Mouse (Mus musculus) lung, postnatal 25 days (tissue): ENCODE data around the gene Ubox5.

Source experiments
- DNase-seq: peaks from one replicate; pipeline ENCODE4 v3.0.0; 2022; ENCODE audit warnings: low spot score

Ubox5 gene

GRCm38 (mm10) chr2:130634006-130634738, 4.3 kb upstream of the Ubox5 start:
- DNase-seq, result no peak

DNA sequence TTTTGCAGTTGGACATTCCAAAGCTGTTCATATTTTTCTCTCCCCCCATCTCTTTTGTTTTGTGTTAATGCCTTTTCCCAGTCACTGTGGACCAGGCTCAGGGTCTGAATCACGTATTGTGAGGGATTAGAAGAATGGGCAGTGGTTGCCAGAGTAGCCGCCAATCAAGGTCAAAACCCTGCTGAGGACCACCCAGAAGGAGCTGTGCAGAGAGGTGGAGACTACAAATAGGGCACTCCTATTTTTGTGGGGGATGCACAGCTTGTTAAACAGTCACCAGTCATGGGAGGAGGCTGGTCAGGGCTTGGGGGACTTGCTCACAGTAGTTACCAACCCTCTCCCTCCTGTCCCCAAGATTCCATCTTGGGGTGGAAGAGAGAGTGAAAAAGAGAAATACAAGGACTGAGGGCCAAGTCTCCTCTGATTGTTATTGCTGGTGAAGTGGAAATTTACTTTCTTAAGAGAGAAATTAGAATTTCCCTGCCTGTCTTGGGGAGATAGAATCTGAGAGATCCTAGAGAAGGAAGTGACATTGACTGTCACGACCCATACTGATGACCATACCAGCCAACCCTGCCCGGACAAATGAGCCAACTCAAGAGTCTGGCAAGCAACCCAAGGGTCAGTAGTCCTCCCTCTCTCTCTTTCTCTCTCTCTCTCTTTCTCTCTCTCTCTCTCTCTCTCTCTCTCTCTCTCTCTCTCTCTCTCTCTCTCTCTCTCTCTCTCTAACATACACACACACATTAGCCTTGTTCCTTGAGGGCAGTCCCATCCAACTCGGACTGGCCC, 3.2 kb upstream of the Ubox5 start:
- DNase-seq, result no peak

- no peak for DNase-seq
Observed at GRCm38 (mm10) chr2:130632416-130632815, 2.6 kb upstream of the Ubox5 start.

DNA sequence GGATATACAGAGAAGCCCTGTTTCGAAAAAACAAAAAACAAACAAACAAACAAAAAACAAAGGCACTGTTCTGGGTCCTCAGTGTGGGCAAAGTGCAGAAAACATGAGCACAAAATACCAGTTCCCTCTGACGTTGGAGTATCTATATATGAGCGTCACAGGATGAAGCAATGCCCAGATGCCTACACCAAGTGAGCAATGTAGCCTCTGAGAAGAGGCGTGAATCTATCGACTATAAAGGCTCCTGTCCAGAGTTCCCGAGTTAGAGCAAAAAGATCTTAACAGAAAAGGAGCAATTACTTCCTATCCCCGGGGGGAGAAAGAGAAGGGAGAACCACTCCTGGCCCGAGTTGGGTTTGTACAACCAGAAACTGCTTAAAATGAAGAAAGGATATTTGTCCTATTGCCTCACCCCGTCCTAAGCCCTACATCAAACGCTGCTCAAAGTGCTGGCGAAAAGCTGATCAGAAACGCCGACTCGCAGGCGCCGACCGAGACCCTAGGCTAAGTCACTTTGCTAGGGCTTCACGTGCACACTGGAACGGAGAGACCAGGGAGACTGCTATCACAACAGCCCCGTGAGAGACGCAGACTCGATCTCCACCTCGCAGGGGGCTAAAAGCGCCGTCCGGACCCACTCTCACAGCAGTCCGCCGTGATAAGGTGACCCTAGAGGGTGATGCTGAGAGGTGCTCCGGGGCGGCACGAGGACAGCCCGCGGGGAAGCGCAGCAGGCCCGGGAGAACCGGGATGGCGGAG, 579 bp downstream of the Ubox5 start:
- no peak for DNase-seq

DNA sequence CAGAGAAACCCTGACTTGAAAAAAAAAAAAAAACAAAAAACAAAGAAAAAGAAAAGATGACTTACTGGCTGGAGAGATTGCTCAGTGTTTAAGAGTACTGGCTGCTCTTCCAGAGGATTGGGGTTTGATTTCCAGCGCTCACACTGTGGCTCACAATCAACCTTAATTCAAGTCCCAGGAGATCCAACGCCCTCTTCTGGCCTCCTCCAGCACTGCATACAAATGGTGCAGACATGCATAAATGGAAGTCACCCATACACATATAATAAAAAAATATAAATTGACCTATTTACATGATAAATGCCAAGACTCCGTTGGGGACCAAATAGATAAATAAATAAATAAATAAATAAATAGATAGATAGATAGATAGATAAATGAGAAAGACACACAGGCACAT, 1.4 kb downstream of the Ubox5 start:
- no peak for DNase-seq

GRCm38 (mm10) chr2:130618972-130619371, 10.9 kb downstream of the Ubox5 start:
- DNase-seq, result no peak

DNA sequence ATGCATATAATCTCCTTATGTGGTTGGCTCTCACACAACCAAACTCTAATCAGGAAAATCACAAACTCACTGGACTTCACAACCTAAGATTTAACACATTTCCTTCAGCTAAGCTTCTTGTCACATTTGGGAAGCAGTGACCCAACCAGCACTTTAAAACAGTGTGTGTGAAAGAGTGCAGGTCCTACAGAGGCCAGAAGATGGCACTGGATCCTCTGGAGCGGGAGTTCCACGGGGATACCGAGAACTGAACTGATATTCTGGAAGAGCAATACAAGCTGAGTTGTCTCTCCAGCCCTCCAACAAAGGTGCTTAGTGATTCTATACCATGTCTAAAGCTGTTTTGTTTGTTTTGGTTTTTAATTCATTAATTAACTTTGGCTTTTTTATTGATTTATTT, 16.7 kb downstream of the Ubox5 start:
- DNase-seq, result peak; percentile 16

DNA sequence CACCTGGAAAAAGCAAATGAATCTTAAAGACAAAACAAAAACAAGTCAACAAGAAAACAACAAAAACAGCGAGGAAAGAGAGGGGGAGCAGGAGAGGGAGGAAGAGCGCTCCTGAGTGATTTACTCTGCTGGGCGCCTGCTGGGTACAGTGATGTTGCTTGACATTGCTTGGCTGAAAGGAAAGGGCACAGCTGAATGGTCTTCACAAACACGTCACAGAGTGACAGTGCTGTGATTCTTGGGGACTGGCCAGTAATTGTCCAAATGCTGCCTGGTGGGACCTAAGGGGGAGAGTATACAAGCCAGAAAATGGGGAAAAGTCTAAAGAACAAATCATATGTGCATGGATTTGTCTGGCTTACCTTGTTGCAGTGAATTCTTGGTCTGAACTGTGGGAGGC, 27.6 kb downstream of the Ubox5 start:
- DNase-seq, result peak; percentile 25

DNA sequence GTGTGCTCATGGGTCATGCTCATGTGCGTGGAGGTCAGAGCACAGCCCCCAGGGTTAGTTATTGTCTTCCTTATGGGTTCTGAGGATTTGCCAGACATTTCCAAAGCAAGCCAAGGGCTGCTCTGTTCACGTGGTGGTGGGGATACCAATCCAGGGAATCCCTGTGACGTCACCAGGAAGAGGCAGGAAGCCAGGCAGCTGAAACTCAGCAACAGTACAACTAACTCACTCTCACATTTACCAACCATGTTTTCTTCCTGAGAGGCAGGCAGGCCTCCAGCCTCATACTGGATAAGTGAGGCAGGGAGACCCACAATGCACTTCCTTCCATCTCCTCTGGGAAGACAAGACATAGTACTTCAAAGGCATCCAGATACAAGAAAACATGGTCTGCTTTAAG, 31.4 kb downstream of the Ubox5 start:
- DNase-seq, result no peak

DNA sequence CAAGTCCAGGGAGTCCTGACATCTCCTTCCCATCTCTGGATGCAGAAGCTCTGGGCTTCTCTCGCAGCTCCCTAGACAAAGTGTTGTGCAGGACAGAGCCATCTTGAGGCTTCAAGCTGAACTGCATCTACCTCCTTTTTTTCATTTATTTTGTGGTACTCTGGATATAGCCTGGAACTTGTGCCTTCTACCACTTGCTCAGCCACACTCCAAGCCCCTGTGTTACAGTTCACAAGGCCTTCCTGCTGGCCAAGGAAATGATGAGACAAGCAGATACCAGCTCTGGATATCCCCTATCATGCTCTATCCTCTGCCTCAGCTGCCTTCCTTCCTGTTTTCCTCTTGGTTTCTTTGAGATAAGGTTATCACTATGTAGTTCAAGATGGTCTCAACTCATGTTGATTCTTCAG, 32.2 kb downstream of the Ubox5 start:
- peak; percentile 18 for DNase-seq

DNA sequence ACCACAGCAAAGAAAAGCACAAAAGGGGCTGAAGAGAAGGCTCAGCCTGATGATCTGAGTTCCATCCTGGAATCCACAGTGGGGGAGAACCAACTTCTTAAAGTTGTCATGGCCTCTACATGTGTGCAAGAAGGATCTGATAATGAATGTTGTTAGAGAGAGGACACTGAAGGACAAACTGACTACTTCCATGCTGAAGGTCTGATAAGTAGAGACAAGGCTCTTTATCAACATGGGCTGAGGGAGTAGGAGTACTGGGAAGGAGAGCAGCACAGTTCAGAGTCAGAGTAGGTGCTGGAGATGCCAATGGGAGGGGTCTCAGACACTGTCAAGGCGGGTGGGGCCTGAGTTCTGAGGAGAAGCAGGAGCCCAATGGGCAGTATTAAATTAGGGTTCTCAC, 34.2 kb downstream of the Ubox5 start:
- DNase-seq, result no peak

DNA sequence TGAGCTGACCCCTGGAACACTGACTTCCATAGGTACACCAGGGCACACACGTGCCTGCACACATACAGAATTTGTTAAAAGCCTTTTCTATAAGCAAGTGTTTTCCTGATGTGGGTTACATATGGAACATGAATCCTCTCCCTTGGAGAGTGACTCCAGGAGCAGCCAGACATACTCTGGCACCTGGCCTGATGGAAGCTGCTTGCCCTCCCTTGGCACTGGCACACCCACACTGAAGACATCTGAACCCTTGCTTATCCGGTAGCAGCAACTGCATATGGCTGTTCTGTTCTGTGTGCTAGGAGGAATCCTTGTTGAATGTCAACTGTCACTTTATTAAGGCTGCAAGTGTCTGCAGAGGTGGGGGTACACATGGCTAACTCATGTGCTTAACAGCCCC, 38.8 kb downstream of the Ubox5 start:
- DNase-seq, result no peak

GRCm38 (mm10) chr2:130589761-130590160, 40.1 kb downstream of the Ubox5 start:
- no peak for DNase-seq

DNA sequence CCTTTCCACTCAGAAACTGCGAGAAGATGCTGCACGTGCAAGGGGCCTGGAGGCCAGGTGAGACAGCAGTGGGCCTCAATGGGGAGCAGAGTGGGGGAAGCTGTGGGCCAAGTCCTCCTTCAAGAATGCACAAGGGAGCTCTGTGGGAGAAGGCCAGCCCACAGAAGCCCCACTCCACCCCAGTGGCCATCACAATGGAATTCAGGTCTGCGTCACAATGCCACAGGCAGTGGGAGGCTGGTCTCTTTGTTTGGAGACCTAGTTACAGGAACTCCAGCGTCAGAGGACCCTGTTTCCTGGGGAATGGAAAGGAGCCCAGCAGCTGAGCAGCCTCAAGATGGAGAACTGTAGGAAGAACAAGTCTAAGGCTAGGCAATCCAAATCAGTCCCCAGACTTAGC, 40.7 kb downstream of the Ubox5 start:
- DNase-seq, result no peak

GRCm38 (mm10) chr2:130588373-130588772, 41.5 kb downstream of the Ubox5 start:
- DNase-seq, result no peak

DNA sequence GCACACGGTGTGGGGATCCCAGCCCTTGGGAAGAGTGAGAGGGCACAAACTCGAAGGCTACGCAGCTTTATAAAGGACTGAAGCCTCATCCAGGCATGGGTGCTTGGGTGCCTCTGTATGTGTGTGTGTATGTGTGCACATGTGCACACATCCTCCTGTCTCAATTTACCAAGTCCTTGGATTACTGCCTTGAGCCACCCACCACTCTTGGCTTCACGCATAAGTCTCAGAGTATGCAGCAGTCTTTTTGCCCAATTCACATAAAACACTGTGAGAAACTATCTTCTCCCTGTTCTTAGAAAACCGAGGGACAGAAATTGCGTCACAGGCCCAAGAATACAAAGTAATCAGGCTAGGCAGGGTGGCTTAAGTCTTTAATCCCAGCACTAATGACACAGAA, 43.8 kb downstream of the Ubox5 start:
- no peak for DNase-seq

- peak; percentile 48 for DNase-seq
Observed at GRCm38 (mm10) chr2:130583902-130584560, 45.8 kb downstream of the Ubox5 start.

DNA sequence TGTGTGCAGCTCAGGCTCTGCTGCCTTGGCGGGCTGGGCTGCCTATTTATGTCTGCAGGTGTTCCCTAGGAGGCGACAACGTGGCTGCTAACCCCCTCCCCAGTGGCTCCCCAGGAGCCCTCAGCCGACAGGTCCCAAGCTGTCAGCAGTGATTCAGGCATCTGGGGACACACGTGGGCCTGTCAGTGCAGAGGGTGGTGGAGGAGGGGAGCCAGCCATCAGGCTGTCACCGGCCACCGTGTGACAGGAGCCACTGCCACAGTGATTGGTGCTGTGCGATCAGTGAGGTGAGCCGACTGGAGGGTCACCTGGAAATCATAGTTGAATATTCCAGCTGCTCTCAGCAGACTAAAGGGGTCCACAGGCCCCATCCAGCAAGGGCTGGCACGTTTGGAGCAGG, 47.3 kb downstream of the Ubox5 start, which contains the start of gene Avp:
Avp (minus strand) TSS at position 3 of the 400 bp plus-strand sequence.
- DNase-seq, result no peak

GRCm38 (mm10) chr2:130581201-130581600, 48.6 kb downstream of the Ubox5 start:
- no peak for DNase-seq

DNA sequence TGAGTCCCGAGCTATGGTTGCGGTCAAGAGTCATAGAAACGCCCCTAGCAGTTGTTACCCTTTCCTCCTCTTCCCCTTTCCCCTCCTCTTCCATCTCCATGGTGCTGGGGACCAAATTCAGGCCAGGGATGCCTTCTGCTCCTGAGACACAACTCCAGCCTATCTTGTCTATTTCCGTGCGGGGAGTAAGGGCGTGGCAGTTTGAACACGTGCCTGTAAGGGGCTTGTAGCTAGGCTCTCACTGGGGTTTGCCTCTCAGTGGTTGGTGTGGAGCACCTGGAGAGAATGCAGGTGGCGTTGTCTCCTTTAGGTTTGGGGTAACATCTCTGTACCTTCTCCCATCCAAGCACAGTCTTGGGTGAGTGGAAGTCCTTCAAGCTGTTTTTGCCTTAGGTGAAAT, 50.0 kb downstream of the Ubox5 start:
- DNase-seq, result no peak

DNA sequence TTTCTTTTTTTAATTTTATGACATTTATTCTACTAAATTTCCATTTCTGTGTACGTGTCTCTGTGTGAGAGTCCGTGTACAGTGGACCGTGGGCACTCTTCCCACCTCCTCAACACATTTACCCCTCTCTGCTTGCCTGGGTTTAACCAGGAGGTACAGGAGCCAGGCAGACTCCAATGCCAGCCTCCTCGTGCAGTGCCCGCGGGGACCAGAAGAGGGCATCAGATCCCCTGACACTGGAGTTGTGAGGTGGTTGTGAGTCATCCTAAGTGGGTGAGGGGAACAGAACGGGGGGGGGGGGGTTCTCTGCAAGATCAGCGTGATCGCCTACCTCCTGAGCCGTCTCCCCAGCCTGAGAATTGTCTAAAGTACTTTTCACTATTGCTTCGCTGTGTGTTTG, 51.7 kb downstream of the Ubox5 start:
- DNase-seq, result peak; percentile 38

DNA sequence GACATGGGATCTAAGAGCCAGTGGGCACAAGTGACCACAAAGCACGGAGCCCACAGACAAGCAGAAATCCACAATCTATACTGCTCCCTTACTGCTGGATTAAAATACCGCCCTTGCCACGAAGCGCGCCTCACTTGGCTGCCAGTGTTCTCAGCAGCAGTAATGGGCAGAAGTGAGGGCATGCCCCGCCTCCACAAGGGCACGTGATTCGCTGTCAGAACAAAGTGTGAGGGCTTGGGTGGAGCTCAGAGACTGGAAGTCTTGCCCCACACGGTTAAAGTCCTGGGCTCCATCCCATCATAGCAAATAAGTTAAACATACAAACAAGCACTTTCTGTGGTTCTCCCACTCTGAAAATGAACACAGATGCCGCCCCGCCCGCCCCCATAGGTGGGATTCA, 52.2 kb downstream of the Ubox5 start:
- DNase-seq, result peak; percentile 58
